Mouse (Mus musculus): ENCODE measurements around the gene Gm10100. TPM values are rescaled to one million over a fixed set of nuclear protein-coding genes. Genes with fewer than 3 reads are reported as not detected.
"Not testable (repeated sequence)": the region's sequence is repeated elsewhere in the genome, so short reads cannot be mapped to it uniquely, and the experiment has no call there.

Gm10100 gene
- polyA plus RNA-seq, 1 experiment from 2014 or later = not detected

- 40% methylated on average over 1 of the region's 1 CpGs for WGBS
- H3K9me3 ChIP-seq; H3K4me2 ChIP-seq; H3K4me1 ChIP-seq; ATAC-seq (ENCODE audit: insufficient read depth, low FRiP score, low read depth); H3K36me3 ChIP-seq; H3K9ac ChIP-seq; H3K27me3 ChIP-seq (replicated peaks); H3K4me3 ChIP-seq (replicated peaks); H3K27ac ChIP-seq: not testable (repeated sequence)
These were observed 33.3 kb downstream of the Gm10100 start, which contains the start of gene Gm3233 for GRCm38 (mm10) chr10:77759582-77759981. Gene Gm3233 (minus strand): TSS chr10:77759682.

- no peak for ATAC-seq (ENCODE audit: insufficient read depth, low FRiP score, low read depth)
- Histone ChIP-seq H3K27ac (no peak overlapping the region), H3K36me3 (no peaks in the 10 kb centered on the region), H3K27me3 (replicated peaks) (no peaks in the 10 kb centered on the region), H3K9ac (no peak overlapping the region), H3K4me3 (replicated peaks) (no peak overlapping the region), H3K9me3 (no peaks in the 10 kb centered on the region), H3K4me1 (no peaks in the 10 kb centered on the region), H3K4me2 (no peak overlapping the region)
- WGBS = 74% methylated on average over 1 of the region's 1 CpGs
These were observed 43.4 kb downstream of the Gm10100 start for GRCm38 (mm10) chr10:77769727-77770126.

- not testable (repeated sequence) for H3K4me3 ChIP-seq (replicated peaks); H3K9ac ChIP-seq; H3K9me3 ChIP-seq; H3K4me1 ChIP-seq; H3K27me3 ChIP-seq (replicated peaks); H3K36me3 ChIP-seq; H3K27ac ChIP-seq; ATAC-seq (ENCODE audit: insufficient read depth, low FRiP score, low read depth); H3K4me2 ChIP-seq
- WGBS = 75% methylated on average over 1 of the region's 1 CpGs
These were observed 44.9 kb downstream of the Gm10100 start, which contains the start of gene Gm3238 for GRCm38 (mm10) chr10:77771225-77771624. Gene Gm3238 (minus strand): TSS chr10:77771325.

GRCm38 (mm10) chr10:77772142-77772541, 45.9 kb downstream of the Gm10100 start:
- H3K9ac ChIP-seq; H3K27me3 ChIP-seq (replicated peaks); H3K36me3 ChIP-seq; H3K4me3 ChIP-seq (replicated peaks); H3K4me2 ChIP-seq; ATAC-seq (ENCODE audit: insufficient read depth, low FRiP score, low read depth); H3K4me1 ChIP-seq; H3K9me3 ChIP-seq; H3K27ac ChIP-seq: not testable (repeated sequence)
- 85% methylated on average over 3 of the region's 3 CpGs for WGBS

Other genes starting within 250 kb of the Gm10100 start
- gene Fam207a, start 210.7 kb upstream of the Gm10100 start, polyA plus RNA-seq (2015; fragmentation: Nextera tagmentation; extraction: Ambion mirVana) = 36.1 and 40.0 TPM in 2 replicates
- 6.0 and 6.9 TPM in 2 replicates for gene Itgb2, start 196.2 kb upstream of the Gm10100 start, polyA plus RNA-seq (2015; fragmentation: Nextera tagmentation; extraction: Ambion mirVana)
- 174 and 178 TPM in 2 replicates for gene Pttg1ip, start 144.8 kb upstream of the Gm10100 start, polyA plus RNA-seq (2015; fragmentation: Nextera tagmentation; extraction: Ambion mirVana)
- gene Sumo3, start 120.4 kb upstream of the Gm10100 start, polyA plus RNA-seq (2015; fragmentation: Nextera tagmentation; extraction: Ambion mirVana) = 324 and 334 TPM in 2 replicates
- gene Gm49325, start 120.3 kb upstream of the Gm10100 start, polyA plus RNA-seq (2015; fragmentation: Nextera tagmentation; extraction: Ambion mirVana) = 4.8 TPM in 1 of 2 replicates, not detected in the other
- 70.7 and 73.3 TPM in 2 replicates for gene Ube2g2, start 104.2 kb upstream of the Gm10100 start, polyA plus RNA-seq (2015; fragmentation: Nextera tagmentation; extraction: Ambion mirVana)
- 0.85 and 1.0 TPM in 2 replicates for gene Tspear, start 39.9 kb upstream of the Gm10100 start, polyA plus RNA-seq (2015; fragmentation: Nextera tagmentation; extraction: Ambion mirVana)
- gene Gm19402, start 35.7 kb upstream of the Gm10100 start, polyA plus RNA-seq (2015; fragmentation: Nextera tagmentation; extraction: Ambion mirVana) = not detected in 2 replicates
- gene Gm9508, start 29.3 kb upstream of the Gm10100 start, polyA plus RNA-seq (2015; fragmentation: Nextera tagmentation; extraction: Ambion mirVana) = not detected in 2 replicates
- gene Gm10272, start 19.9 kb upstream of the Gm10100 start, polyA plus RNA-seq (2015; fragmentation: Nextera tagmentation; extraction: Ambion mirVana) = not detected in 2 replicates
- 0.35 TPM in 1 of 2 replicates, not detected in the other for gene Gm10024, start 15.0 kb upstream of the Gm10100 start, polyA plus RNA-seq (2015; fragmentation: Nextera tagmentation; extraction: Ambion mirVana)
- gene Gm10142, start 10.7 kb upstream of the Gm10100 start, polyA plus RNA-seq (2015; fragmentation: Nextera tagmentation; extraction: Ambion mirVana) = not detected in 2 replicates
- gene Krtap12-1, start 5.9 kb upstream of the Gm10100 start, polyA plus RNA-seq (2015; fragmentation: Nextera tagmentation; extraction: Ambion mirVana) = not detected in 2 replicates
- not detected in 2 replicates for gene Gm18596, start 16.2 kb downstream of the Gm10100 start, polyA plus RNA-seq (2015; fragmentation: Nextera tagmentation; extraction: Ambion mirVana)
- gene Gm9736, start 24.9 kb downstream of the Gm10100 start, polyA plus RNA-seq (2015; fragmentation: Nextera tagmentation; extraction: Ambion mirVana) = not detected in 2 replicates
- gene Gm3233, start 33.2 kb downstream of the Gm10100 start, polyA plus RNA-seq (2015; fragmentation: Nextera tagmentation; extraction: Ambion mirVana) = not detected in 2 replicates
- gene Gm3238, start 44.8 kb downstream of the Gm10100 start, polyA plus RNA-seq (2015; fragmentation: Nextera tagmentation; extraction: Ambion mirVana) = not detected in 2 replicates
- not detected in 2 replicates for gene Gm7138, start 50.5 kb downstream of the Gm10100 start, polyA plus RNA-seq (2015; fragmentation: Nextera tagmentation; extraction: Ambion mirVana)
- gene Gm3250, start 56.1 kb downstream of the Gm10100 start, polyA plus RNA-seq (2015; fragmentation: Nextera tagmentation; extraction: Ambion mirVana) = not detected in 2 replicates
- gene Gm7137, start 61.7 kb downstream of the Gm10100 start, polyA plus RNA-seq (2015; fragmentation: Nextera tagmentation; extraction: Ambion mirVana) = not detected in 2 replicates
- gene Gm9639, start 68.6 kb downstream of the Gm10100 start, polyA plus RNA-seq (2015; fragmentation: Nextera tagmentation; extraction: Ambion mirVana) = not detected in 2 replicates
- not detected in 2 replicates for gene Gm19668, start 72.6 kb downstream of the Gm10100 start, polyA plus RNA-seq (2015; fragmentation: Nextera tagmentation; extraction: Ambion mirVana)
- not detected in 2 replicates for gene Gm9507, start 85.4 kb downstream of the Gm10100 start, polyA plus RNA-seq (2015; fragmentation: Nextera tagmentation; extraction: Ambion mirVana)
- not detected in 2 replicates for gene Gm2696, start 88.2 kb downstream of the Gm10100 start, polyA plus RNA-seq (2015; fragmentation: Nextera tagmentation; extraction: Ambion mirVana)
- not detected in 2 replicates for gene Krtap10-4, start 100.6 kb downstream of the Gm10100 start, polyA plus RNA-seq (2015; fragmentation: Nextera tagmentation; extraction: Ambion mirVana)
- gene Krtap10-10, start 109.5 kb downstream of the Gm10100 start, polyA plus RNA-seq (2015; fragmentation: Nextera tagmentation; extraction: Ambion mirVana) = not detected in 2 replicates
- gene Gm36176, start 120.3 kb downstream of the Gm10100 start, polyA plus RNA-seq (2015; fragmentation: Nextera tagmentation; extraction: Ambion mirVana) = not detected in 2 replicates
- not detected in 2 replicates for gene Gm10318, start 126.4 kb downstream of the Gm10100 start, polyA plus RNA-seq (2015; fragmentation: Nextera tagmentation; extraction: Ambion mirVana)
- not detected in 2 replicates for gene Gm3285, start 135.5 kb downstream of the Gm10100 start, polyA plus RNA-seq (2015; fragmentation: Nextera tagmentation; extraction: Ambion mirVana)
- gene Lrrc3, start 176.1 kb downstream of the Gm10100 start, polyA plus RNA-seq (2015; fragmentation: Nextera tagmentation; extraction: Ambion mirVana) = 5.0 and 6.4 TPM in 2 replicates
- 1.2 TPM in 2 replicates for gene Trpm2, start 244.1 kb downstream of the Gm10100 start, polyA plus RNA-seq (2015; fragmentation: Nextera tagmentation; extraction: Ambion mirVana)

All from stomach, embryonic 15.5 days (tissue).